Mouse (Mus musculus) liver, adult 2 months (tissue): ENCODE measurements around the gene 1600014C23Rik. TPM values are rescaled to one million over a fixed set of nuclear protein-coding genes. Genes with fewer than 3 reads are reported as not detected.

Source experiments
- DNase-seq: peaks from one replicate; pipeline ENCODE4 v3.0.0-alpha.2; 2011; ENCODE audit warnings: low read depth, low spot score; ENCODE audit errors: extremely low read depth
- H3K27ac ChIP-seq: fragments of 200-500 bp; replicated peaks from 2 replicates; pipeline ENCODE4 v1.5.1; 2012; ENCODE audit warnings: low read depth, mild to moderate bottlenecking, control low read depth, inconsistent platforms, low read length; ENCODE audit not compliant: insufficient read depth
- H3K27me3 ChIP-seq: fragments of 200-500 bp; 2 replicates; pipeline ENCODE4 v1.6.1; 2012; ENCODE audit warnings: mild to moderate bottlenecking, moderate library complexity, low read length, inconsistent platforms; ENCODE audit not compliant: control insufficient read depth, insufficient read depth
- H3K36me3 ChIP-seq: fragments of 200-500 bp; 2 replicates; pipeline ENCODE4 v1.6.1; 2012; ENCODE audit warnings: low read length, inconsistent platforms; ENCODE audit not compliant: control insufficient read depth, insufficient read depth
- H3K4me1 ChIP-seq: fragments of 200-500 bp; 2 replicates; pipeline ENCODE4 v1.6.1; 2011; ENCODE audit warnings: low read length; ENCODE audit not compliant: control insufficient read depth, insufficient read depth
- H3K4me3 ChIP-seq: fragments of 200-500 bp; 2 replicates; pipeline ENCODE4 v1.5.1; 2011; ENCODE audit warnings: low read depth, mild to moderate bottlenecking, control low read depth, low read length, moderate library complexity; ENCODE audit not compliant: insufficient read depth
- H3K79me2 ChIP-seq: fragments of 200-500 bp; 2 replicates; pipeline ENCODE4 v1.6.1; 2012; ENCODE audit warnings: inconsistent platforms, mild to moderate bottlenecking, low read length, moderate library complexity; ENCODE audit not compliant: control insufficient read depth, insufficient read depth
- H3K9ac ChIP-seq: fragments of 200-500 bp; 2 replicates; pipeline ENCODE4 v1.6.1; 2012; ENCODE audit warnings: low read depth, mild to moderate bottlenecking, control low read depth, inconsistent platforms, low read length
- CTCF ChIP-seq: fragments of 200-500 bp; IDR thresholded peaks from 2 replicates; pipeline ENCODE4 v1.5.1; 2011; ENCODE audit warnings: low read depth, low read length, control low read depth
- POLR2A ChIP-seq: fragments of 200-500 bp; IDR thresholded peaks from 2 replicates; pipeline ENCODE4 v1.6.1; 2011; ENCODE audit warnings: low read length, control low read depth; ENCODE audit not compliant: insufficient read depth; ENCODE audit errors: extremely low read depth
- WGBS: fragments of 180-500 bp; shearing (Covaris S2); methylation state at CpG from one replicate; pipeline ENCODE4 v1.1.7; 2018; 5-methylcytosine and 5-hydroxymethylcytosine counted together
- polyA plus RNA-seq: library from polyadenylated mRNA; depleted of rRNA; stranded (reverse); fragments of >200 nt; gene quantifications from 2 replicates; pipeline ENCODE4 v1.2.3, GENCODE M21; 2012; rRNA removed
- total RNA-seq: library from RNA; depleted of rRNA; stranded (reverse); fragments of >200 nt; gene quantifications from 2 replicates; pipeline ENCODE4 v1.2.3, GENCODE M21; 2014; rRNA removed

The 1600014C23Rik gene
- total RNA-seq = not detected in 2 replicates
- polyA plus RNA-seq = not detected in 2 replicates

DNA sequence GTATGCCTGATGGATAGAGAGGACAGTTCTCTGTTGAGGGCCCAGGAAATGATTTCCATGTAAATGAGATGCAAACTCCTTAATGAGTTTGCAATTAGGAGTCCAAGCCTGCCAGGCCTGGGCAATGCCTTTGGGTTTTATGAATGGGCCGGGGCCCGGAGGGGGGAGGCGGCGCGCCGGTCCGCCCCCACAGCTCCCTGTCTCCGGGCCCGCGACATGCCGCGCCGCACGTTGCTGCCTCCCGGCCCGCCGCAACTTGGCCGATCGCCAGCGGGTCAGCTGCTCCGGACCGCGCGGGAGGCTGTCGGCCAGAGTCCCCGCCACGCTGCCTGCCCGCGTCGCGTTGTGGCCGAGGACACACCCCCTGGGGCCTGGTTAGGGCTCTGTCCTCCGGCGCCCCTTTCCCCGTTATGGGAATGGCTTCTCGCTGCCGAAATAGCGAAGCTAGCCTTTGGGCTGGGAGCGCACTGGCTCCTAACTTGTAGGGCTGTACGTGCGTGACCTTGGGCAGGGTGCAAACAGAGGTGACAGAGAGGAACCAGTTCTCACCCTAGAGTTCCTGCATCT, at the start of gene 1600014C23Rik:
TSS of gene 1600014C23Rik (minus strand) at position 110 of the 567 bp plus-strand sequence.
- H3K4me3 ChIP-seq = peak within 1 kb of the TSS; percentile 18; the same call in 1 of the 2 replicates
- no peak for TF ChIP-seq CTCF
- no peak for TF ChIP-seq POLR2A
- DNase-seq = peak; percentile 26
- no peaks in the 10 kb centered on the region for H3K36me3 ChIP-seq
- no peaks in the 10 kb centered on the region for H3K27me3 ChIP-seq
- WGBS = 3% methylated on average over 41 of the region's 41 CpGs
- no peak within 1 kb of the TSS for H3K27ac ChIP-seq
- no peaks in the 10 kb centered on the region for H3K79me2 ChIP-seq
- peaks cover 8% of the 10 kb centered on the region for H3K4me1 ChIP-seq
- peak within 1 kb of the TSS; percentile 38 for H3K9ac ChIP-seq

DNA sequence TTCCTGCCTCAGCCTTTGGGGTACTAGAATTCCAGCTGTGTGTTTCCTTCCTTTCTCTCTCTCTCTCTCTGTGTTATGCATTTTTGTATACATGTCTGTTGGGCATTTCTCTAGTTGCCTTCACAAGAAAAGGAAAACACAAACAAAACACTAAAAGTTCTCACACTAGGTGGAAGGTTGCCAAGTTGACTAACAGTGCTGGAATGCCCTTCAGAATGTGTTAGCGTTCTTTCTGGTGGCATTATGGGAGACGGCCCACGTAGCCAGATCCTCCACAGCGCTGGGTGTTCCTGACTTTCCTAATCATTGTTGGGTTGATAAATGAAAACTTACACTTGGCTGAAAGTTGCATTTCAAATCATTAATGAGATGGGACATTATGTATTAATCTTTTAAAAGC, 44.8 kb upstream of the 1600014C23Rik start:
- no peaks in the 10 kb centered on the region for H3K27me3 ChIP-seq
- no peaks in the 10 kb centered on the region for H3K79me2 ChIP-seq
- 83% methylated on average over 4 of the region's 4 CpGs for WGBS
- no peaks in the 10 kb centered on the region for H3K36me3 ChIP-seq
- H3K27ac ChIP-seq = no peak overlapping the region
- no peak overlapping the region for H3K9ac ChIP-seq
- DNase-seq = no peak
- H3K4me3 ChIP-seq = no peak overlapping the region
- H3K4me1 ChIP-seq = no peaks in the 10 kb centered on the region
- TF ChIP-seq POLR2A (no peak), CTCF (no peak)

DNA sequence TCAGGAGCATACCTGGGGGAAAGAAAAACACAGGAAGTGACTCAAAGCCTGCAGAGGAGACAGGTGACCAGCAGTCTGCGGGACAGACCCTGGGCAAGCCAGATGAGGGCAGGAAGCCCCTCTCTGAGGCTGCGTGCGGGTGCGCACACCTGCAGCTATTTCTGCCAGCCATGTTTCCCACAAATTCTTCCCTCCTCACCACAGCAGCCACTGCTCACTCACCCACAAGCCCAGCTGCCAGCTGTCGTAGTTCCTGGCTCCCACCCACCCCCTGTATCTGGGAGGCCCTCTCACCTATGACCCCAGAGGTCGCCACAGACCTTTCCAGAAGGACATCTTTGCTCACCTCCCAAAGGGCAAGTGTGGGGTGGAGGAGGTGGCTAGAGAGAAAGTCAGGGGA, 43.8 kb upstream of the 1600014C23Rik start:
- 83% methylated on average over 6 of the region's 6 CpGs for WGBS

DNA sequence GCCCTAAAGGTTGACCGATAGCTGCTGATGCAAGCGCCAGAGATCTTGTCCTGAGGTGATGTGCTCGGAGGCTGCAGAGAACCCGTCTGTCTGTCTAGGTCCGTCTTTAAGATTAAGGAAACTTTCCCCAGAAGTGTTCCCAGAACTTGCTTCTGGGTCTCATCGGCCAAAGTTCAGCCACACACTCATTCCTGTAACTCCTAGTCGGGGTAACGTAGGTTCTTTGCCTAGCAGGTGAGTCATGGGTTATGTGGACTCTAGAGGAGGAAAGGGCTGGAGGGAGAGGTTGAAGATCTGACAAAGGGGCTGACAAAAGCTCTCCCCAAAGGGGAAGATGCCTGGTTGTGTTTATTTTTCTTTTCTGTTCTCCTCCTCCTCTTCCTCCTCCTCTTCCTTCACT, 42.5 kb upstream of the 1600014C23Rik start:
- Histone ChIP-seq H3K4me3 (no peak overlapping the region), H3K36me3 (no peaks in the 10 kb centered on the region), H3K9ac (no peak overlapping the region), H3K79me2 (no peaks in the 10 kb centered on the region), H3K27ac (no peak overlapping the region), H3K27me3 (no peaks in the 10 kb centered on the region), H3K4me1 (no peaks in the 10 kb centered on the region)
- DNase-seq = no peak
- no peak for TF ChIP-seq CTCF
- no peak for TF ChIP-seq POLR2A
- 96% methylated on average over 8 of the region's 8 CpGs for WGBS

More for the DNA sequence above, 43.8 kb upstream of the 1600014C23Rik start:
- H3K9ac ChIP-seq = no peak overlapping the region
- no peaks in the 10 kb centered on the region for H3K27me3 ChIP-seq
- H3K4me1 ChIP-seq = no peaks in the 10 kb centered on the region
- no peak for DNase-seq
- H3K36me3 ChIP-seq = no peaks in the 10 kb centered on the region
- H3K4me3 ChIP-seq = no peak overlapping the region
- no peaks in the 10 kb centered on the region for H3K79me2 ChIP-seq
- no peak overlapping the region for H3K27ac ChIP-seq
- TF ChIP-seq POLR2A (no peak), CTCF (no peak)

DNA sequence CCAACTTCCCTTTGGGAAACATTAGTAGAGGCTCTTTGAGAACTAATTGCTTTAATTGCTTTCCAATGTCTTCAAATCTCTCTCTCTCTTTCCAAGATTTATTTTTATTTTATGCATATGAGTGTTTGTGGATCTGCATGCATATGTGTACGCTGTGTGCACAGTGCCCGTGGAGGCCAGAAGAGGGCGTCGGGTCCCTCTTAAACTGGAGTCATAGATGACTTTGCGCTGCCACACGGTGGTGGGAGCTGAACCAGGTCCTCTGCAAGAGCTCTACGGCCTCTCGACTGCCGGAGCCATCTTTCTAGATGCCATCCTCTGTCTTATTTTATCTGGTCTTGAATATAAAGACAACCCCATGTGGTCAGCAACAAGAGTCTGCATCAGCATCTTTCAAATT, 41.8 kb upstream of the 1600014C23Rik start:
- TF ChIP-seq CTCF = peak; percentile 47
- no peak for TF ChIP-seq POLR2A
- no peak overlapping the region for H3K27ac ChIP-seq
- H3K27me3 ChIP-seq = no peaks in the 10 kb centered on the region
- H3K4me1 ChIP-seq = no peaks in the 10 kb centered on the region
- DNase-seq = no peak
- no peak overlapping the region for H3K4me3 ChIP-seq
- 92% methylated on average over 9 of the region's 9 CpGs for WGBS
- H3K9ac ChIP-seq = no peak overlapping the region
- no peaks in the 10 kb centered on the region for H3K36me3 ChIP-seq
- no peaks in the 10 kb centered on the region for H3K79me2 ChIP-seq

DNA sequence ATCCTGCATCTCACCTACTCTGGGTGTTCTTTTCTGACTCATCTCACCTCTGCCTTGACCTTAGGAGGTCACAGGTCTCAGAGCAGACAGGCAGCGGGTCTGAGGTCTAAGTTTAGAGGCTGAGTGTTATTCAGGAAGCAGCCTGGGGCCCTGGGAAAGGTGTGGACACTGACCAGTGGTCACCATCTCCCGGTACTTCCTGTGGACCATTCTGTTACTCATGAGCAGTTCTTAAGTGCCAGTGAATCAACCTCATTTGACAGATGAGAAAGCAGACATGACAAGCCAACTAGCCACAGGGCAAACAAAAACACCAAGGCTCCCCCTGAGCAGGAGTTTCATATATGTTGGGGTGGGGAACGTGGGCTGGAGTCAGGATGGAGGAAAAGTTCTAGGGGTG, 38.9 kb upstream of the 1600014C23Rik start:
- no peaks in the 10 kb centered on the region for H3K4me1 ChIP-seq
- 75% methylated on average over 3 of the region's 3 CpGs for WGBS
- H3K27ac ChIP-seq = no peak overlapping the region
- no peaks in the 10 kb centered on the region for H3K27me3 ChIP-seq
- no peaks in the 10 kb centered on the region for H3K36me3 ChIP-seq
- no peak for DNase-seq
- H3K9ac ChIP-seq = no peak overlapping the region
- H3K4me3 ChIP-seq = no peak overlapping the region
- TF ChIP-seq CTCF (no peak), POLR2A (no peak)
- no peaks in the 10 kb centered on the region for H3K79me2 ChIP-seq
